ENCODE assay signal across 10 mouse cellular contexts in the genomic region with DNA sequence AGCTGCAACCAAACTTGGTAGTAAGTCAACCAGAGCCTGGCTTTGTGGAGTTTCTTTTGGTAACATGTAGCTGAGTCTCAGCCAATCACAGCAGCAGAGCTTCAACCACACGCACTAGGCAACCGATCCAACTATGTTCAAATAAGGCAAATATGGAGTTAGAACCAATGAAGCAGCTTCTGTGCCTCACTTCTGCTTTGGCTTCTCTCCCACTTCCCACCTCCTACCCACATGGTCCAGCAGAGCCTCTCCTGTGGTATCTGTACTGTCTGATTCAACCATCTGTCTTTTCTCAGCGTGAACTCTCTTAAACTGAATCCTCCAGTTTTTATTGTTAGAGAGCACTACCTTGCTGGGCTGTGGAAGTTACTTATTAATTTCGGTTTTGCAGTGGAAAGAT. TPM values are rescaled to one million over a fixed set of nuclear protein-coding genes. Genes with fewer than 3 reads are reported as not detected.
DNase-seq lines count a peak whose midpoint lies in the region; ATAC-seq lines count a peak whose summit lies in the region.
"Had no signal": no experiment of that assay in that cellular context is flagged by ENCODE, and none has a peak within 500 bp of the region (broad histone marks: within the 10 kb centered on the region; RNA-seq: fewer than 3 reads in every experiment).

No protein-coding gene starts in this region.

- ATAC-seq in monocyte, adult 5-6 weeks (replicated peaks; ENCODE audit: insufficient number of reproducible peaks, low FRiP score, low TSS enrichment, poor library complexity, severe bottlenecking): 0 out of 2 replicates have a peak, but pooled peaks have one; percentile 28
- ATAC-seq in erythroblast, adult 5-6 weeks (replicated peaks; ENCODE audit: low FRiP score, poor library complexity, severe bottlenecking): no peak
- ATAC-seq: midbrain, embryonic 16.5 days had no signal

- peak; percentile 36 for DNase-seq in cerebellum, adult 11 months
- DNase-seq in cerebellum, postnatal 14 days: peak; percentile 61 to 79
- peak; percentile 79 for DNase-seq in layer of hippocampus, adult 9-10 months (ENCODE audit: low spot score)
- DNase-seq in adrenal gland, adult 2 months: no peak
- no peak for DNase-seq in MN1 (ENCODE audit: low spot score)
- DNase-seq: embryo, embryonic 11 days; heart, adult 2 months had no signal

RNA-seq across cellular contexts. Expression of a gene that starts 27.7 kb away (rescaled TPM):
- not detected in 3 replicates for total RNA-seq in monocyte, adult 5-6 weeks (2017)
- under 1 TPM; 0.35 to 0.63 TPM for total RNA-seq in adrenal gland, adult 2 months (2021)
- polyA plus RNA-seq in adrenal gland, adult 2 months (2012; rRNA removed): 0.35 TPM in 1 of 2 replicates, not detected in the other
- not detected in 2 replicates for total RNA-seq in erythroblast, adult 5-6 weeks (2015; ENCODE audit: low replicate concordance)
- total RNA-seq in erythroblast, adult 5-6 weeks (2017; ENCODE audit: low replicate concordance): not detected in 2 replicates
- total RNA-seq: heart, adult 2 months had no signal
- polyA plus RNA-seq: midbrain, embryonic 16.5 days had no signal

Comparison
In these comparisons a context has a peak if more than half of its experiments do, and no peak if none do; other contexts are left out.
1. DNase-seq: peak in cerebellum, adult 11 months (single experiment), cerebellum, postnatal 14 days (2 of 2) and layer of hippocampus, adult 9-10 months (single experiment); none in adrenal gland, adult 2 months (single experiment) and MN1 (single experiment).